Mouse (Mus musculus): ENCODE data around the gene Large2.

DNA sequence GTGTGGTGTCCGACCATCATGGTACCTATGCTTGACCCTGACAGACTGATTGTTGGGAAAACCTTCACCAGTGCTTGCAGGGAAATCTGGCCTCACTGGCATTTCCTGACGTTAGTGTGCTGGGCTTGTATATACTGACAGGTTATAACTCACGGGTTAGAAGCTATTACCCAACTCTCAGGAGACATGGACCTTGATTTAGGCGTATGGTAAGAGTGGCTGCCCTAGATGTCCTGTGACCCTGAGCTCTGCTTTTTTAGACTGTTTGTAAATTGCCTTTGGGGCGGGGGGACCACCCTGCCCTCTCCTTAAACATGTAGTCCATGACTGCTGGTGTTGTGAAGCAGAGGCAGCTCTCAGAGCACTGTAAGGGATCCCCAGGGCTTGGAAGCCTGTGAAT lies 24.0 kb downstream of the Large2 start:
- TF ChIP-seq CTCF (IDR thresholded peaks at IDR 0.05; ENCODE audit: low read depth) (no peak), EP300 (IDR thresholded peaks at IDR 0.05; ENCODE audit: low read depth) (no peak)
